Mouse (Mus musculus): ENCODE data around the gene Marf1.
"Not testable (repeated sequence)": the region's sequence is repeated elsewhere in the genome, so short reads cannot be mapped to it uniquely, and the experiment has no call there.

Gene Marf1

GRCm38 (mm10) chr16:14070471-14071169 lies 92.5 kb downstream of the Marf1 start:
- in situ Hi-C loops (cut with MboI, MseI) = no loop called here

- in situ Hi-C loops (cut with MboI, MseI) = not testable (repeated sequence)
Measured at GRCm38 (mm10) chr16:14068701-14069100, 94.5 kb downstream of the Marf1 start.

GRCm38 (mm10) chr16:14066571-14066970 lies 96.6 kb downstream of the Marf1 start:
- in situ Hi-C loops (cut with MboI, MseI) = not testable (repeated sequence)

GRCm38 (mm10) chr16:14059869-14060268 lies 103.3 kb downstream of the Marf1 start:
- in situ Hi-C loops (cut with MboI, MseI) = no loop called here
